Mouse (Mus musculus) inflammation-experienced regulatory T-cells (primary cell): ENCODE data around the gene Ngdn. TPM values are rescaled to one million over a fixed set of nuclear protein-coding genes. Genes with fewer than 3 reads are reported as not detected.

Source experiments
- polyA plus RNA-seq, 2 experiments: library from polyadenylated mRNA; unstranded; fragments of 100-300 nt; shearing (Covaris generic); gene quantifications; one replicate each; pipeline ENCODE4 v1.2.1; 2017

Ngdn gene
- 100 to 1,000 TPM; 124 to 159 TPM for polyA plus RNA-seq

DNA sequence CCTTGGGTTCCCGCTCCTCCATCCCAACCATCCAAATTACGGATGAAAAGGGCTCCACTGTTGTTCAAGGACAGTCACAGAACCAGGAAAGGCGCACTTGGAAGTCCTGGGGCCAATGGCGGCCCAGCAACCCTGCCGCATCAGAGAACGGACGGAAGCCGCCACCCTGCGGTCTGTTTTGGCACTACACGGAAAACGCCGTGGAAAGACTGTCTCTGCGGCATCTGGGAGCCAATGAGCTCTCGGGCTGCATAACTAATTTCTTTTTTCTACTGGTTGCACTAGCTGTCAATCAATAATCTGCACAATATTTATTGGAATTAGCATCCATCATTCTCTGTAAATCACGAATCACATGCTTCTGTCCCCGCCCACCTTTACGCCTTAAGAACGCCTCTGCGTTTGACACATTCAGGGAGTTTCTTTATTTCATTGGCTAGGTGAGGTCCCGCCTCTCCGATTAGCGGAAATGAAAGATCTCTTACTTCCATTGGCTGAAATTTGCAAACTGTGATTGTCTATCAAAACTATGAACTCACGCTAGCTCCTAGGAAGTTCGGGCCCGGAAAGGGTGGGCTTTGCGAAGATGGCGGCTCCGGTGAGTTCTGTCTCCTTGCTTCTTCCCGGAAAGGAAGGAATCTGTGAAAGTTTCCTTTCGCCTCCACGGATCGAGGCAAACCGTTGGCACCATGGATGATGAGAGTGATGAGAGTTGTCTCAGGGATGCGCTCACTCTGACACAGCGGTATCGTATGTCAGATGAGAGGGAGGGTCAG, at the start of gene Ngdn:
Gene Ngdn (plus strand): TSS at position 464 of the 776 bp plus-strand sequence.

DNA sequence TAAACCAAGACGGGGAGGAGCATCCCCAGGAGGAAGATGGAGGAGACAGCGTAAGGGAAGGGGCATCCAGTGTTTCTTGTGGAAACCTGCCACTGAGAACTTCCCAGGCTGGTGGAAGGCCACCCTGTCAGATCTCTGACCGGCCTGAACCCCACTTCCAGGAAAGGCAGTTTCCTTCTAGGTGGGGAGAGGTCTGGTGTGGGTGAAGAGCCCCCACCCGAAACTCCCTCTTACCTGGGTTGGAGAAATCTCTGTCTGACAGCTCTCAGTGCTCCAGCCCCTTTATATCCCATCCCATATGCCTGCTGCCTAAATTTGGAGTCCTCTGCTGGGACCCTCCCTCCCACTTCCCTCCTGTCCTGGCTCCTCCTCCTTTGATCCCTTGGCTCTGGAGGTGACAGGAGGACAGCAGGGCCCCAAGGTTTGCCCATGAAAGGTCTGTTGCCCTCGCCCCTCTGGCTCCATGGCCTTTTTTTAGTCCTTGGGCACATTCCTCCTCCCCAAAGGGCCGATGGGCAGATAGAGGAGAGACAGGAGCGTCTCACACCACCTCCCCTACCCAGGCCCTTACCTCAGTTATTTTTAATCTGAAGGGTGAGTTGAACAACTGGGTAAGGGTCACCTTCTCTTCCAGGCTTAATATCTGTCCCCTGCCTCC, 48.8 kb upstream of the Ngdn start, which contains the start of gene Myh6:
Gene Myh6 (minus strand): TSS at position 608 of the 658 bp plus-strand sequence.

DNA sequence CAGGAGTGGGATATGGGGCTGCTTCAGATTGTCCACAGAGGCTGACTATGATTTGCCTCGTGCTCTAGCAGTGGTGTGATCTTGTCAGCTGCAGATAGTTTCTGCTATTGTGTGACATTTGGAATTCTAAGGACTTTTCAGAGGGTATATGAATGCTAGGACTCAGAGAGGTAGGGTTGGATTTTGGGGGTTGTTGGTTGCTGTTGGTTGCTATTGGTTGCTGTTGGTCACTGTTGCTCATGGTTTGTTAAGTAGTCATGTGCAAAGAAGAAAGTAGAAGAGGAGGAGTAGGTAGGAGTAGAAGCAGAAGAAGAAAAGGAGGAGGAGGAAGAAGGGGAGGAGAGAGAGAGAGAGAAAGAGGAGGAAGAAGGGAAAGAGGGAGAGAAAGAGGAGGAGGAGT, 38.6 kb upstream of the Ngdn start, which contains the start of gene Gm17428:
Gene Gm17428 (plus strand): TSS at position 301 of the 400 bp plus-strand sequence.

DNA sequence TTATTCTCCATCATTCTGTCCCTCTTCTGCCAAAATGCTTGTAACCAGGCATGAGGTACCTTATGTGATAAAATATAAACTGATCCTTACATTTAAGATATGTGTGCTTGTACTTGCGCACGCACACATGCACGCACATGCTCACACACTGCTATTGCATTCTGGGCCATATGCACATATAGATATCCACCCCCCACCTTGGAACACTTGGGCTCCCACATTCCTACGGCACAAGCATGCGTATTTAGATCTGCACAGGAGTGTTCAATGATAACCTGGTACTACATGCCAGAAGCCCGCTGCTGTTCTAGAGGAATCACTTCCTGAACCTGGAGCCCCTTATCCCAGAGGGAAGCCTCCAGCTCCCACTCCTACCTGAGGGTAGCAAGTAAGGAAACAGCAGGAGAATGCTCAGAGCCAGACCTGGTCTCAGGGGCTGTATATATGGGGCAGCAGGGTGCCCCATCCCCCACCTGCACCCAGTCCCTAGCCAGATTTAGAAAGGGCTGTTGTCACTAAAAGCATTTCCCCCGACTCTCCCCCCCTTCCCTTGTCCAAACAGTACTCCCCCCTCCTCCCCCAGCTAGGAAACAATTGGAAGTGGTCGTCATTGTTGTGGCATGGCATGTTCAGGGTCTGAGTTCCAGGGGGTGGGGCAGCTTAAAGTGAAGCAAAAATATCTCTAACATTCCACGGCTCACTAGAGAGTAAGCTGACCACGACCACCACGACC, 21.0 kb upstream of the Ngdn start, which contains the start of gene Myh7:
Gene Myh7 (minus strand): TSS at position 491 of the 733 bp plus-strand sequence.

Other genes with a start within 250 kb of the Ngdn start
- under 1 TPM; 0.14 to 0.76 TPM for gene Slc7a8, start 233.5 kb upstream of the Ngdn start, polyA plus RNA-seq
- not detected for gene Rnf212b, start 201.3 kb upstream of the Ngdn start, polyA plus RNA-seq
- 10 to 100 TPM; 13.5 to 15.9 TPM for gene Homez, start 144.5 kb upstream of the Ngdn start, polyA plus RNA-seq
- gene Ppp1r3e, start 137.9 kb upstream of the Ngdn start, polyA plus RNA-seq: 1 to 10 TPM; 2.2 to 4.4 TPM
- 1 to 10 TPM in 1 of 2 experiments, under 1 TPM in 1; 0.54 to 1.4 TPM for gene Bcl2l2, start 132.1 kb upstream of the Ngdn start, polyA plus RNA-seq
- gene Gm20521, start 132.0 kb upstream of the Ngdn start, polyA plus RNA-seq: not detected
- 100 to 1,000 TPM; 192 TPM for gene Pabpn1, start 123.0 kb upstream of the Ngdn start, polyA plus RNA-seq
- gene Slc22a17, start 102.3 kb upstream of the Ngdn start, polyA plus RNA-seq: 1 to 10 TPM; 1.8 to 8.8 TPM
- gene Efs, start 89.3 kb upstream of the Ngdn start, polyA plus RNA-seq: under 1 TPM; 0.35 to 0.92 TPM
- under 1 TPM; 0.19 to 0.71 TPM for gene Il25, start 82.8 kb upstream of the Ngdn start, polyA plus RNA-seq
- 10 to 100 TPM in 1 of 2 experiments, under 1 TPM in 1; 0.39 to 10.2 TPM for gene Cmtm5, start 79.2 kb upstream of the Ngdn start, polyA plus RNA-seq
- gene Myh6, start 48.5 kb upstream of the Ngdn start, polyA plus RNA-seq: 1 to 10 TPM in 1 of 2 experiments, under 1 TPM in 1; 0.05 to 1.4 TPM
- not detected for gene Gm17428, start 38.5 kb upstream of the Ngdn start, polyA plus RNA-seq
- gene Myh7, start 20.8 kb upstream of the Ngdn start, polyA plus RNA-seq: 1 to 10 TPM in 1 of 2 experiments, under 1 TPM in 1; 0.39 to 1.8 TPM
- 1 to 10 TPM; 5.9 to 8.6 TPM for gene Zfhx2, start 76.9 kb downstream of the Ngdn start, polyA plus RNA-seq
- 10 to 100 TPM; 11.8 to 12.9 TPM for gene Thtpa, start 79.3 kb downstream of the Ngdn start, polyA plus RNA-seq
- 100 to 1,000 TPM; 146 to 159 TPM for gene Ap1g2, start 91.1 kb downstream of the Ngdn start, polyA plus RNA-seq
- gene Jph4, start 101.5 kb downstream of the Ngdn start, polyA plus RNA-seq: 1 to 10 TPM in 1 of 2 experiments, under 1 TPM in 1; 0.14 to 2.3 TPM
- gene Dhrs2, start 206.6 kb downstream of the Ngdn start, polyA plus RNA-seq: not detected